Mouse (Mus musculus) inflammation-experienced regulatory T-cells, adult 6 months (primary cell): ENCODE measurements at regions not wholly inside any gene's neighbourhood (a gene's known extent, or its start where the extent isn't known, plus 50 kb on each side); places are given as distances from the start of the nearest gene placed in this dataset.
"Not testable (repeated sequence)": the region's sequence is repeated elsewhere in the genome, so short reads cannot be mapped to it uniquely, and the experiment has no call there.

Experiments
- ATAC-seq: one replicate; pipeline ENCODE4 v1.8.0; 2017

GRCm38 (mm10) chr6:50822236-50823151 is 168.3 kb upstream of the Npvf start:
- ATAC-seq, result no peak

- ATAC-seq, result peak; percentile 41
These were observed 169.1 kb upstream of the Npvf start for GRCm38 (mm10) chr6:50823220-50823910.

GRCm38 (mm10) chr6:50824466-50824865 is 170.2 kb upstream of the Npvf start:
- no peak for ATAC-seq

- ATAC-seq, result no peak
These were observed 177.5 kb upstream of the Npvf start for GRCm38 (mm10) chr6:50831725-50832124.

DNA sequence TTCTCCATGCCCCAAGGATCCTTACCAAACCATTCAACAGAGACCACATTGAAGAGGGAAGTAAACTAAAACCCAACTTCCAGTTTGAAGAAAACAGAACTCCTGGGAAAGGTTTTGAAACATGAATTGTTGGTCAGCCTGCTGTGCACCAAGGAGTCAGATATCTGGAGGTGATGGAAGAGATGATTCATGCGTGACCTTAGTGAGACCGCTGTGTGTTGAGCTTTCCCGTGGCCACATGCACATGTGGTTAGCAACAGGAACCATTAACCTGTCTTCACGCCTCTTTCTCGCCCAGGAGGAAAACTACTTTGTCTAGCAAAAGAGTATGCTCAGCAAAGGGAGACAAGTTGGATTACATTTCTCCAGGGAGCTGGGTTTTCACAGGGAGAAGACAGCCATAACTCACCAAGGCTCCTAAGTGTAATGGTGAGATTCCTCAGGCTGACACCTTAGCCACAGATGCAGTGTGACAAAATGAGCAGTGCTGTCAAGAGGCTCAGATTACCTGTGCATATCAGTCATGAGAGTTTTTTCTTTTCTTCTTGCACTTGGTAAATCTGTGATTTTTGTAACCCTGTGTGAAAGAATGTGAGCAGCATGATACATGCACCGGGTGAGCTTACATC is 181.9 kb upstream of the Npvf start:
- ATAC-seq, result no peak

GRCm38 (mm10) chr6:50840826-50841225 is 186.6 kb upstream of the Npvf start:
- ATAC-seq, result no peak

DNA sequence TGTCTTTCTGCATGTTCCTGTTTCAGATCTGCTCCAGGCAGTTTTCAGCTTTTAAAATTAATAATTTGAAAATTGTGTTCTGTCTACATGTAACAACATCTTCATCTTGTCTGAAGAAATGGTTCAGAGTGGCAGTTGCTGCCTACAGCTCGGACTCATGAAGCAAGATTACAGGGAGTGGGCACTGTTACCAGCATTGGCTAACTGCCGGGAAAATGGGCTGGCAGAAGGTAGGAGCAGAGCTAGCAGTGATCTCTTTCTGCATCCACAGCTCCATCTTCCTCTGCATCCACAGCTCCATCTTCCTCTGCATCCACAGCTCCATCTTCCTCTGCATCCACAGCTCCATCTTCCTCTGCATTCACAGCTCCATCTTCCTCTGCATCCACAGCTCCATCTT is 191.0 kb upstream of the Npvf start:
- ATAC-seq, result not testable (repeated sequence)

DNA sequence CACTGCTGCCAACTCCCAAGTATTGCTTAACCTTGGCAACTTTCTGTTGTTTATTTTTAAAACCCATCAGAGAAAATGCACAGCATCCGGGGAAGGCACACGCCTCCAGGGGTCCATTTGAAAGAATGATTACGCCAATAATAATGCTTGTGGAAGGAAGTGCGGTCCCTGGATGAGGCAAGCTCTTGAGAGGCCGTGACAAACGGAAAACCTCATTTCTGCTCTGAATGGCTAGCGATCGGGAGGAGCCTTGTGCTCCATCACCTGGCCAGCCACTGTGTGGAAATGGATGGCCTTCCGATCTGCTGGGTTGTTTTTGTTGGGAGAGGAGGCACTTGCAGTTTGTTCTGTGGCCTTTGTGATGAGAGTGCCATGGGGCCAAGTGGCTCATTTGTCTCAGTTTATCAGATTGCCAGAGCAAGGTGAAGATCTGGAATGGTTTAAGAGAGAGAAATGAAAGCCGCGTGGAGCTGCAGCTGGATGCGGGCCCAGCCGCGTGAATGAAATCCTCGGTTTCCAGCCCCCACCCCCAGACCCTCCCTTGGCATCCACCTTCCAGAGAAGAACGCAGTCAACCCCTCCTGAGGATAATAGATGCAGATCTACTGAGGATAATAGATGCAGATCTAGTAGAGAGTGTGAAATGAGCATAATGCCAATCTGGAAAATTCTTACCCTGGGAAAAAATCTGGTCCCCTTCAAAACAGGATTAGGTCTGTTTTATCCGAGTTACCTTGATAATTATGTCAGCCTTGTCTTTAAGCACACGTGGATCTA is 192.7 kb upstream of the Npvf start:
- no peak for ATAC-seq

GRCm38 (mm10) chr6:50847548-50847947 is 193.3 kb upstream of the Npvf start:
- ATAC-seq, result no peak

DNA sequence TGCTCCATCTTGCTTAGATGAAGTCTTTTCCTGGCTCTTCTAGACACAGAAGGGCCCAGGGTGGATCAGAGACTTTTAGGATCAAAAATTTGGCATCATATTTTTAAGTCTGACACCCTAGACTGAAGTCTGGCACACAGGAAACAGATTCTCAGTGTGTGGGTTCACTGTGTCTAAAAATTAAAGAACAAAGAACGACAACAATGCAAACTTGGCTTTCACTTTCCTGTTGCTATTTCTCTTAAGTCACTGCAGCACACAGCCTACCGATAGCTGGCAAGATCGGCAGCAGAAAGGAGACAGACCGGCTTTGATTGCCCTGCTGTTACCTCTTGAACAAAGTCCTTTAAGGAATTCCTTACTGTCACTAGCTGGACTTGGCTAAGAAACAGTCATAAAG is 204.9 kb upstream of the Npvf start:
- ATAC-seq, result peak; percentile 86

DNA sequence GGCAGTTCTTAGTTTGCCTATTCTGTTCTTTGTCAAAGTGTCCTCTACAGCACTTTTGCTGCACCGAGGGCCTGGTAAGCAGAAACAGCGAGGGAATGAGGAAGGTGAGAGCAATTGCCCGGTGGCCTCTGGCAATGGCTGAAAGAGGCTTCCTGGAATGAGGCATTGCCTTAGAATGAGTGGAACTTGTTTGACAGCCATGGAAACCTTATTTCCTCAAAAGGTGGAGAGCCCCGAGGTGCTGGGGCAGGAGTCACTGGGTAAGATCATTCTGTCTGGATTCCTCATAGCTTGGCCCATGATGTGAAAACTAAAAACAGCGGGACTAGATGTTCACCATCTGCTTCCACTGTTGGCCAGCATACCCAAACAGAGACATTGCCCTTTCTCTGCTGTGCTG is 223.8 kb upstream of the Npvf start:
- ATAC-seq, result no peak

- ATAC-seq, result no peak
These were observed 228.1 kb upstream of the Npvf start for GRCm38 (mm10) chr6:50882298-50882697.

DNA sequence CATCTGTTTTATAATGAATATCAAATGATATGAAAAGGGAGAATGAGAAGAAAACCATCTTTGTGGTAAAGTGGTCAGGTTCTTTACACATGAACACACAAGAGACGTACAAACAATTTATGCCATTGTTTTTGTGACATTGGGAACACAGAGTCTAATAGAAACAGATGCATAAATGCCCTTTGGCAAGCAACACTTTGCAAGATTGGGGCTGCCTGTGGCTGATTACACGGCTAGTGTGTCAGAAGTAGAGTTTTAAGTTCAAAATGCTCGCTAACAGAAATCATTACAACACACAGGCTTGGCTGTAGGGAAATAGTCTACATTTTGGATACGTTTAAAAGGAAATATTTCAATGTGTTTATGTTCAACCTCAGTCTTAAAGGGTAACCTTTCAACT is 228.5 kb upstream of the Npvf start:
- no peak for ATAC-seq

DNA sequence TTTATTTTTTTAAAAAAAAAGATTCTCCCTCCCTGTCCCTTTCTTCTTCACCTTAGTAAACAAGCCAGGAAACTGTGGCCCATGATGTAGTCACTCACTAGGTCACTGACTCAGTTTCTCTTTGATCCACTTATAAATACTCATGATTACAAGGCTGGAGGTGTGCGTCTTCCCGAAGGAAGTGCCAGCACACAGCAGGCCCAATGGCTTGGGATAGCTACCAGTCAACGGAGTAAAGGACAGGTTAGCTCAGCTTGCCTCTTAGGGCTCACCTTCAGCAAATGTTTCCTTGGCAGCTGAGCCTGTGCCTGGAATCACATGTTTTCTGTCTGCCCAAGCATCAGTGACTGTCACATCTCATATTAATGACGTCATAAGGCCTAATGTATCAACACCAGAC is 230.8 kb upstream of the Npvf start:
- no peak for ATAC-seq

GRCm38 (mm10) chr6:50885771-50886360 is 231.6 kb upstream of the Npvf start:
- no peak for ATAC-seq

DNA sequence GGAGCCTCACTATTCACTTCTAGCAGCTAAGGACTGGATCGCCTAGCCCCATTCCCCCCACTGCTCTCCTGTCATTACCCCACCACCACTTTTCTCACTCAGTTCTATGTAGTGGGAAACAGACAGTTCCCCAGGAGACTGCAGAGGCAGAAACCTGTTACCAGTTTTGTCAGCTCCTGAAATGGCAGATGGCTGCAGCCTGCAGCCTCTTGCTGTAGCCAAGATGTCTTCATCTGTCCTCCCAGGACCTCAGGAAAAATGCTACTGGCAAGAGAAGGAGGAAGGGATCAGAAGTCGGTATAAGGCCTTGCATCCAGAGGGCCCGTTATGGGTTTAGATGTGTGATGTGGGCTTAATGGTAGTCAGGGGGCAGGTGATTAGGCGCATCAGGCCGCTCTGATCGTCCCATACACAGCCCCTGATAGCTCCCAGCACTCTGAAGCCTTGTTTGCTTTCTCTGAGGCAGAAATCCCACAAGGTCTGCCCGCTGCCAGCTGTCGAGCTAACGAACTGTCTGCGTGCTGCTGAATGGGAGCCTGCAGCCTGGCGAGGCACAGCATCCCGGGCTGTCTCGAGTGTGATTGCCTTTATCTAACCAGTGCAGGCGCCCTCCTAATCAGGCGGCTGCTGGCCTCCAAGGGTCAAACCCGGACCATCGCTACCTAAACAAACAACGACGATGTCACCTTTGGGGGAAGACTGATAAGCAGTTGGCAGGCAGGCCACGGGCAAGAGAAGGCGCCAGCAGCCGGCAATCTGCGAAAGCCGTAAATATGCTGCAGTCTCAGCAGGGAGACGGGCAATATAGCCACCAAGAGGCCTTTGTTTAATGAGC is 236.3 kb upstream of the Npvf start:
- ATAC-seq, result no peak

- ATAC-seq, result no peak
These were observed 236.9 kb upstream of the Npvf start for GRCm38 (mm10) chr6:50891205-50891526.

DNA sequence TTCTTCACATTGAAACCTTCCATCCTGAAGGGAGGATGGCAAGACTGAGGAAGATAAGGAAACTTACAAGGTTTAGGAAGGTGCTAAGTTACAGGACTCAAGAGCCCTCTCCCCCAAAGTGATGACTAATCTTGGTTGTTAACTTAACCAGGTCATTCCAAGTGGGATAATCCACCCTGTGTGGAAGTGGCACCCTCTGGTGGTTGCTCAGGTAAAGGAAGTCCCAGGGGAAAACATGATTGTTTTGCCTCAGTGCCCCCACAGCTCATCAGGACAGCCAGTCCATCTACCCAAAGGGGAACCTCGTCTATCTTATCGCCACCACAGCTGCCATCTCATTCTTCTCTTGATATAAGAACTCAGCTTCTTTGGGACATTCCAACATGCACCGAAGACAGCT is 244.6 kb upstream of the Npvf start:
- ATAC-seq, result no peak

DNA sequence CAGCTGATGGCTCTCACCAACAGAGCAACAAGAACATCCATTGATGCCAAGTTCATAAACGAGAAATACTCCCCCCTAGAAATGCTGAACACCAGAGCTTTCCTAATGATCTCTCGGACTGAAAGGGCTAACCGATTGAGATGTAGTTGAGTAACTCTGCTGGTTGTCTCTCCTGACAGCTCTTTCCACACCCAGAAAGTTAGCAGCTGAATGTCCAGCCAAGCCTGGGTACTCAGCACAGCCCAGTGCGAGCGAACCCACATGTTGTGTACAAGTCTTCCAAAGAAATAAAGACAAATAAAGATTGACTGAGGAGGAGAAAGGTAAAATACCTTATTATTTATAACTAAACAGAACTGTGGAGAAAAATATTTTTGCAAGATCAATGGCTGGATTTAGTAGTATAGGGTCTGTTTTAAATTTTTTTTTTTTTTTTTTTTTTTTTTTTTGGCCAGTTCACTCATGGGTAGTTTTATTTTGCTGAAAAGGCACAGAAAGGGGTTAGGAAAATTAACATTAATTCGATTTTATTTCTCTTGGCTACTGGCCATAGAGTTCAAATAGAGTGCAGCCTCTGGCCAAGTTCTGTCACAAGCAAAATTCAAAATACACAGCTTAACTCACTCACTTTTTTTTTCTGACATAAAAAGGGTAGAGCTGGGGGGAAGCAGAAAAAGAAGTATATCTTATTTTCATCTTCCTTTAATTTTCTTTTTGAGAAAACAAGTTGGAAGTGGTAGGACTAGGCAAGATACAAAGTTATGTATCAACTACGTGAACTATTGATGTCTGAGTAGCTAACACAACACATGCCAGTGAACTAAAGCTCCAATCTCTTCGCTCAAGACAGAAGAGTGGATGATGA is 261.2 kb upstream of the Npvf start:
- ATAC-seq, result no peak

- no peak for ATAC-seq
These were observed 264.0 kb upstream of the Npvf start for GRCm38 (mm10) chr6:50918248-50918647.

- ATAC-seq, result no peak
These were observed 268.0 kb upstream of the Npvf start for GRCm38 (mm10) chr6:50922235-50922634.
